Mouse (Mus musculus) lung, postnatal 0 days (tissue): ENCODE measurements around the gene Slc52a3.
A peak's percentile ranks its signal among the peaks of the same experiment; 100 is the strongest.

Source experiments
- CTCF ChIP-seq: IDR thresholded peaks from 2 replicates; pipeline ENCODE4 v1.5.1; 2016; ENCODE audit warnings: antibody characterized with exemption, mild to moderate bottlenecking
- EP300 ChIP-seq: IDR thresholded peaks from 2 replicates; pipeline ENCODE4 v1.6.1; 2016; ENCODE audit warnings: antibody characterized with exemption, mild to moderate bottlenecking, control low read depth

DNA sequence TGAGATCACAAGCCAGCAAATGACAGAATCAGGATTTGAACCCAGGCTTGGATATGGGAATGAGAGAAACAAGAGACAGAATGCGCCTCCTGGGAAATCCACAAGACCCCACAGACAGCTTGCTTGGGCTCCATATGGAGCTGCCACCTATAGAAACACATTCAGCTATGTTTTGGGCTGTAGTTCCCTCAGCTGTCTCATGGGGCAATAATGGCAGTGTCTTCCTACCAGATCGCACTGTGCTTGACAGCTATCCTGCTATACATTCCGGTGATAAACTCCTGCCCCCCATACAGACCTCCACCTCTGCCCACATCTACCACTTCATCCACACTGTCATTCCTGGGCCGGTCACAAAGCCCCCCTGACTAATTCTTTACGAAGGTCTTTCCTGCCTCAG is 21.0 kb upstream of the Slc52a3 start:
- TF ChIP-seq CTCF (peak; percentile 45), EP300 (no peak)
